Mouse (Mus musculus) CH12.LX (cell line): ENCODE measurements around the gene Twist2. TPM values are rescaled to one million over a fixed set of nuclear protein-coding genes. Genes with fewer than 3 reads are reported as not detected.
A peak's percentile ranks its signal among the peaks of the same experiment; 100 is the strongest.

Experiments used
- DNase-seq: peaks from one replicate; pipeline ENCODE4 v3.0.0-alpha.2; 2013; ENCODE audit errors: extremely low read depth
- H3K27ac ChIP-seq: 2 replicates; pipeline ENCODE4 v1.5.1; 2012; ENCODE audit warnings: low read depth, mild to moderate bottlenecking, control low read depth, moderate library complexity; ENCODE audit not compliant: insufficient read depth
- H3K27me3 ChIP-seq: replicated peaks from 2 replicates; pipeline ENCODE3; 2012; ENCODE audit warnings: inconsistent platforms
- H3K36me3 ChIP-seq, 2 experiments: replicated peaks in 1 of 2; 2 replicates each; pipeline versions ENCODE3 to v1.6.1; 2012; ENCODE audit warnings: inconsistent platforms in 1 of 2, low read length in 1 of 2, mild to moderate bottlenecking in 1 of 2, mixed read lengths in 1 of 2, moderate library complexity in 1 of 2; ENCODE audit not compliant: control insufficient read depth in 1 of 2, insufficient read depth in 1 of 2
- H3K4me1 ChIP-seq, 2 experiments: 2 replicates each; pipeline ENCODE4 v1.6.1; 2012; ENCODE audit warnings: inconsistent platforms in 1 of 2, moderate library complexity in 1 of 2; ENCODE audit not compliant: insufficient read depth in 2 of 2, control insufficient read depth in 1 of 2
- H3K4me2 ChIP-seq: 2 replicates; pipeline ENCODE4 v1.6.1; 2012; ENCODE audit warnings: low read depth, mild to moderate bottlenecking, control low read depth; ENCODE audit not compliant: poor library complexity, insufficient read depth, severe bottlenecking
- H3K4me3 ChIP-seq, 3 experiments: fragments of 150-350 bp in 1 of 3; sonication (generic) in 1 of 3; replicated peaks in 1 of 3; 2 replicates each; pipeline versions ENCODE3 to v1.5.1; 2011 to 2012; ENCODE audit warnings: low read depth in 2 of 3, low read length in 2 of 3, mild to moderate bottlenecking in 2 of 3, moderate library complexity in 2 of 3, control low read depth in 1 of 3, improper control_type of control experiment in 1 of 3, inconsistent platforms in 1 of 3, mixed read lengths in 1 of 3; ENCODE audit not compliant: poor library complexity in 1 of 3
- H3K79me2 ChIP-seq: replicated peaks from 2 replicates; pipeline ENCODE4 v1.6.1; 2012; ENCODE audit warnings: mild to moderate bottlenecking, moderate library complexity; ENCODE audit not compliant: control insufficient read depth, poor library complexity, insufficient read depth, severe bottlenecking; ENCODE audit errors: extremely low read depth
- H3K9ac ChIP-seq: 2 replicates; pipeline ENCODE4 v1.6.1; 2012; ENCODE audit warnings: low read depth, mild to moderate bottlenecking, control low read depth, moderate library complexity; ENCODE audit not compliant: insufficient read depth
- H3K9me3 ChIP-seq: replicated peaks from 2 replicates; pipeline ENCODE3; 2012; ENCODE audit warnings: low read length, inconsistent platforms, mixed read lengths
- BHLHE40 ChIP-seq: IDR thresholded peaks from 2 replicates; pipeline ENCODE4 v1.6.1; 2011; ENCODE audit warnings: mild to moderate bottlenecking, low read depth, low read length, improper control_type of control experiment
- CHD2 ChIP-seq: IDR thresholded peaks from 2 replicates; pipeline ENCODE4 v1.6.1; 2011; ENCODE audit warnings: low read length, improper control_type of control experiment
- ETS1 ChIP-seq: conservative IDR thresholded peaks from 2 replicates; pipeline ENCODE4 v1.6.1; 2012; ENCODE audit warnings: low read depth, mild to moderate bottlenecking, inconsistent platforms, low read length, improper control_type of control experiment, moderate library complexity
- IRF4 ChIP-seq: IDR thresholded peaks from 2 replicates; pipeline ENCODE4 v1.6.1; 2014; ENCODE audit warnings: low read depth, mild to moderate bottlenecking, inconsistent platforms, low read length, improper control_type of control experiment
- JUN ChIP-seq: IDR thresholded peaks from 2 replicates; pipeline ENCODE4 v1.6.1; 2011; ENCODE audit warnings: low read depth, mild to moderate bottlenecking, low read length, improper control_type of control experiment, moderate library complexity; ENCODE audit not compliant: insufficient read depth
- MEF2A ChIP-seq: IDR thresholded peaks from 2 replicates; pipeline ENCODE4 v1.6.1; 2014; ENCODE audit warnings: low read depth, mild to moderate bottlenecking, inconsistent platforms, low read length, improper control_type of control experiment, borderline replicate concordance
- MXI1 ChIP-seq: IDR thresholded peaks from 2 replicates; pipeline ENCODE4 v1.6.1; 2011; ENCODE audit warnings: mild to moderate bottlenecking, low read depth, low read length, improper control_type of control experiment
- NELFE ChIP-seq: IDR thresholded peaks from 2 replicates; pipeline ENCODE4 v1.6.1; 2011; ENCODE audit warnings: low read depth, low read length, improper control_type of control experiment
- NRF1 ChIP-seq: IDR thresholded peaks from 2 replicates; pipeline ENCODE4 v1.6.1; 2014; ENCODE audit warnings: low read depth, mild to moderate bottlenecking, inconsistent platforms, low read length, improper control_type of control experiment, moderate library complexity
- RCOR1 ChIP-seq: conservative IDR thresholded peaks from 2 replicates; pipeline ENCODE4 v1.6.1; 2012; ENCODE audit warnings: low read depth, mild to moderate bottlenecking, inconsistent platforms, low read length, improper control_type of control experiment
- SMC3 ChIP-seq: IDR thresholded peaks from 2 replicates; pipeline ENCODE4 v1.6.1; 2011; ENCODE audit warnings: low read depth, low read length, improper control_type of control experiment
- TBP ChIP-seq: conservative IDR thresholded peaks from 2 replicates; pipeline ENCODE4 v1.6.1; 2011; ENCODE audit warnings: low read depth, low read length, improper control_type of control experiment
- TCF12 ChIP-seq: IDR thresholded peaks from 2 replicates; pipeline ENCODE4 v1.6.1; 2014; ENCODE audit warnings: low read depth, mild to moderate bottlenecking, inconsistent platforms, low read length, improper control_type of control experiment
- UBTF ChIP-seq: IDR thresholded peaks from 2 replicates; pipeline ENCODE4 v1.6.1; 2012; ENCODE audit warnings: low read depth, mild to moderate bottlenecking, inconsistent platforms, low read length, improper control_type of control experiment, moderate library complexity
- ZC3H11A ChIP-seq: IDR thresholded peaks from 2 replicates; pipeline ENCODE4 v1.6.1; 2012; ENCODE audit warnings: low read depth, mild to moderate bottlenecking, inconsistent platforms, low read length, improper control_type of control experiment
- ZNF384 ChIP-seq: IDR thresholded peaks from 2 replicates; pipeline ENCODE4 v1.6.1; 2012; ENCODE audit warnings: low read depth, low read length, improper control_type of control experiment, inconsistent platforms
- dilution Hi-C: fragments of 300-500 bp; cut with MboI; formaldehyde crosslinking; loops from 2 replicates; pipeline ENCODE4 v1.14.3; 2020; ENCODE audit warnings: low sequenced_read_pairs; ENCODE audit not compliant: extremely low pct_unique_long_range_greater_than_20kb, extremely low pct_ligation_motif_present
- in situ Hi-C: fragments of 300-500 bp; cut with MboI; formaldehyde crosslinking; loops from 3 replicates; pipeline ENCODE4 v1.14.3; 2019; ENCODE audit warnings: low sequenced_read_pairs, low pct_ligation_motif_present, low pct_unique_long_range_greater_than_20kb, mixed read lengths
- polyA plus RNA-seq: library from polyadenylated mRNA; unstranded; fragments of >175 nt; gene quantifications from 2 replicates; pipeline ENCODE4 v1.2.1, GENCODE M21; 2012; ENCODE audit warnings: low read depth; ENCODE audit not compliant: insufficient read length
- total RNA-seq, 2 experiments: library from RNA; depleted of rRNA; stranded (reverse); fragments of 300-350 nt in 1 of 2; fragments of >200 nt in 1 of 2; gene quantifications; 2 replicates each; pipeline ENCODE4 v1.2.3; 2012 to 2014

The Twist2 gene
- total and polyA plus RNA-seq, 3 experiments: not detected

DNA sequence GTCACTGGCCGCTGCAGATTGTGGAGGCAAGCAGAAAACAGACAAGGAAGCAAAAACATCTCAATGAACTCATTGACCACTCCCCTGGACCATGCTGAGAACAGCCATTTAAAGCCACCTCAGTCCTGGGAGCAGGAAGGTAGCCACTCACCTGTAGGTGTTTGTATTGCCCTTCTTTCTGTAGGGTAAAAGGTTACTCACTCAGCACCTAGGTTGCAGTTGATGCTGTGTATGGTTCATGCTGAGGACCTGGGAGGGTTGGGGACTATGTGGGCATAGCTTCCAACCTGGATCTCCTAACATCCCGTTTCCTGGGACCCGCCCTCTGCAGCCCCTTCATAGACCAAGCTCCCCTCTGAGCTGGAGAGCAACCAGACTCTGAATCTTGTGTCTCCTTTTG is 14.8 kb downstream of the Twist2 start:
- peaks cover 57% of the 10 kb centered on the region for H3K27me3 ChIP-seq
- H3K27ac ChIP-seq: no peak overlapping the region
- no peak overlapping the region for H3K4me2 ChIP-seq
- H3K79me2 ChIP-seq: no peaks in the 10 kb centered on the region
- no peaks in the 10 kb centered on the region for H3K9me3 ChIP-seq
- no peak for DNase-seq
- in situ Hi-C loops (loop anchor here (5.0 kb wide), 1 partner anchor 39 kb away; no protein-coding TSS in a partner anchor), dilution Hi-C loops (no loop called here)
- H3K9ac ChIP-seq: no peak overlapping the region
- no peak for TF ChIP-seq UBTF
- peaks cover 15 to 31% of the 10 kb centered on the region in 2 experiments for H3K4me1 ChIP-seq
- H3K4me3 ChIP-seq: no peak overlapping the region
- no peaks in the 10 kb centered on the region for H3K36me3 ChIP-seq

DNA sequence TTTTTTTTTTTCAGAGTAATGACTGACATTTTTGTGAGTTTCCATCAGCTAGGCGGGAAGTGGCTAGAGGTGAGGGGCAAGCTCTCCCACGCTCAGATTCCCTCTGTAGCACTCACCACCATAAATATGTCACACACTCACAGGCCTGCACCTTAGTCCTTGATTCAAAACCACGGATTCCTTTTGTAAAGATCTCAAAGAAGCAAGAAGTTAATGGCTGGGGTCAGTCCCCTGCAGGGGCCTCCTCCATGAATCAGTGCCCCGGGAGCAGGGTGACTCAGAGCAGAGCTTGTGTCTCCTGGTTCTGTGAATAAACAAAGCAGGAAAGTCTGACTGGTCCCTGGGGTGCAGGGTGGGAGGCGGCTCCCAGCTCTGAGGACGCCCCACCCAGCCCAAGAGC is 15.3 kb downstream of the Twist2 start:
- dilution Hi-C loops: no loop called here
- H3K36me3 ChIP-seq: no peaks in the 10 kb centered on the region
- H3K27ac ChIP-seq: no peak overlapping the region
- H3K4me2 ChIP-seq: peak overlapping the region; percentile 21; the same call in 1 of the 2 replicates
- in situ Hi-C loops: loop anchor here (5.0 kb wide), 1 partner anchor 39 kb away; no protein-coding TSS in a partner anchor
- no peak overlapping the region for H3K9ac ChIP-seq
- H3K27me3 ChIP-seq: peaks cover 55% of the 10 kb centered on the region
- H3K79me2 ChIP-seq: no peaks in the 10 kb centered on the region
- no peaks in the 10 kb centered on the region for H3K9me3 ChIP-seq
- no peak for TF ChIP-seq UBTF
- TF ChIP-seq IRF4: no peak
- no peak for TF ChIP-seq JUN
- no peak for TF ChIP-seq SMC3
- TF ChIP-seq TBP: no peak
- TF ChIP-seq RCOR1: no peak
- TF ChIP-seq ETS1: no peak
- TF ChIP-seq ZNF384: no peak
- no peak for TF ChIP-seq ZC3H11A
- TF ChIP-seq CHD2: no peak
- no peak for TF ChIP-seq NELFE
- TF ChIP-seq MXI1: no peak
- no peak for TF ChIP-seq TCF12
- TF ChIP-seq MEF2A: no peak
- TF ChIP-seq NRF1: no peak
- TF ChIP-seq BHLHE40: no peak
- H3K4me3 ChIP-seq: no peak overlapping the region
- DNase-seq: peak; percentile 34
- H3K4me1 ChIP-seq: peaks cover 15 to 31% of the 10 kb centered on the region in 2 experiments
